Mouse (Mus musculus): Measurements from ENCODE around the gene Gal3st3. TPM values are rescaled to one million over a fixed set of nuclear protein-coding genes. Genes with fewer than 3 reads are reported as not detected.
"Not testable (repeated sequence)": the region's sequence is repeated elsewhere in the genome, so short reads cannot be mapped to it uniquely, and the experiment has no call there.

Gene Gal3st3
- polyA plus RNA-seq, 1 experiment from 2014 or later, result not detected

- Histone ChIP-seq H3K27ac (no peak overlapping the region), H3K79me2 (ENCODE audit: inconsistent target) (no peaks in the 10 kb centered on the region), H3K4me3 (ENCODE audit: inconsistent target) (no peak overlapping the region), H3K36me3 (ENCODE audit: inconsistent target) (no peaks in the 10 kb centered on the region)
- 93% methylated on average over 7 of the region's 7 CpGs for WGBS (ENCODE audit: missing documents)
These were observed 43.2 kb downstream of the Gal3st3 start for GRCm38 (mm10) chr19:5341360-5341759.

- H3K79me2 ChIP-seq (ENCODE audit: inconsistent target), result no peaks in the 10 kb centered on the region
- H3K4me3 ChIP-seq (ENCODE audit: inconsistent target), result no peak overlapping the region
- no peaks in the 10 kb centered on the region for H3K36me3 ChIP-seq (ENCODE audit: inconsistent target)
- WGBS (ENCODE audit: missing documents), result 95% methylated on average over 5 of the region's 6 CpGs
- no peak overlapping the region for H3K27ac ChIP-seq
These were observed 47.4 kb downstream of the Gal3st3 start for GRCm38 (mm10) chr19:5345297-5346131.

DNA sequence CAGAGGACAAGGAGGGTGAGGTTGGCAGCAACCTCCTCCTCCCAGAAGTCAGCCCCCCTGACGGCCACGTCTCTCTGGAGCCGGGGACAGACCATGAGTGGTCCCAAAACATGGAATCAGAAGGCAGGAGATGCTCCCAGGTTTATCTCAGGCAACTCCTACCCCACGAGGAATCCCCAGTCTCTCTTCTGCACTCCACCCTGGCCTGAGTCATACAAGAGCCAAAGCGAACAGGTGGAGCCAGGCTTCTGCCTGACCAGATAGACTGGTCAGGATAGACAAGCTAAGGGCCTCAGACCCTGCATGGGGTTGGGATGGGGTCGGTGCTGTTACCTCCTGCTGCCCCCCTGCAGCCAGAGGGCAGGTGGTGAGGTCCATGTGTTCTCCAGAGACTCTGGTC lies 49.9 kb downstream of the Gal3st3 start:
- WGBS (ENCODE audit: missing documents), result 95% methylated on average over 5 of the region's 6 CpGs
- H3K4me3 ChIP-seq (ENCODE audit: inconsistent target), result no peak overlapping the region
- no peaks in the 10 kb centered on the region for H3K36me3 ChIP-seq (ENCODE audit: inconsistent target)
- no peaks in the 10 kb centered on the region for H3K79me2 ChIP-seq (ENCODE audit: inconsistent target)
- no peak overlapping the region for H3K27ac ChIP-seq

DNA sequence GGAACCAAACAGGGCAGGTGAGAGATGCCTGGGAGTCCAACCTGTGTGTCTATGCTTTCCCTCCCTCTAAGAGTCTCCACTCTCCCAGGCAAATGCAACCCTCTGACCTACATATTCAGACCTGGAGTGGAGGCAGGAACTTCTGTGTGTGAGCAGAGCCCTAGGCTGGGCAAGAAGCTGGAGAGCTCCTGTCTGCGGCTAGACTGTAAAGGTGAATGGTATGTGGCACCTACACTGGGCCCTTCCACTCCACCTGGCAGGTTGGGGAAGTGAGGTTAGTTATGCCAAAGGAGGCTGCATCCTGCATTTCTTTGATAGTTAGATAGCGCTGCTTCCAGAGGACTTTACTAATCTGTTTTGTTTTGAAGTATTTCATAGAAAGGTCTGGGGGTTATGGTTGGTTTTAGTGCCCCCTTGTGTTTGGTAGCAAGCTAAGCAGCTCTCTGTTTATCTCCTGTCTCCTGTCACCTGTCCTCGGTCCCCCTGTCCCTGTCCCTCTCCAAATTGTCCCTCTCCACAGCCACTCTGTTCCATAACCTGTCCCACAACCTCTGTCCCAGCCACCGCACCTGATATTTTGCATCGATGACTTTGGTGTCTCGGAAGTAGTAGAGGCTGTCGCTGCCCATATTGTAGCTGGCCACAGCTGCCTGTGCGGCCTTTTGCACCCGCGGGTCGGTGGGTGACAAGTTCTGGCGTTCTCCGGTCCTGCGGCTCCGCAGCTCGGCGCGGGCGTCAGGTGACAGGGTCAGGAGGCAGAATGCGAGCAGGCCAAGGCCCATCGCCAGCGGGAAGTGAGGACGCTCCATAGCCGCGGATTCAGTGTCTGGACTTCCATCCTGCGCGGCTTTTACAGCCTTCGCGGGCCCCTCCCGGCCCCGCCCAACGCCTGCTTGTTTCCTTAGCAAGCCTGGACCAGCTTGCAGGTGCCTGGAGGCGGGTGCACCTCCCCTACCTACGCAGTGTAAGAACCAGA lies 50.7 kb downstream of the Gal3st3 start:
- Histone ChIP-seq H3K27ac (no peak overlapping the region), H3K4me3 (ENCODE audit: inconsistent target) (no peak overlapping the region), H3K79me2 (ENCODE audit: inconsistent target) (no peaks in the 10 kb centered on the region), H3K36me3 (ENCODE audit: inconsistent target) (no peaks in the 10 kb centered on the region)
- WGBS (ENCODE audit: missing documents), result 7% methylated on average over 34 of the region's 34 CpGs

GRCm38 (mm10) chr19:5349502-5349873 lies 51.4 kb downstream of the Gal3st3 start, which contains the start of gene Cst6:
TSS of gene Cst6 (minus strand) at chr19:5349574.
- not testable (repeated sequence) for H3K79me2 ChIP-seq (ENCODE audit: inconsistent target); H3K36me3 ChIP-seq (ENCODE audit: inconsistent target); H3K4me3 ChIP-seq (ENCODE audit: inconsistent target); H3K27ac ChIP-seq
- WGBS (ENCODE audit: missing documents), result 90% methylated on average over 6 of the region's 6 CpGs

DNA sequence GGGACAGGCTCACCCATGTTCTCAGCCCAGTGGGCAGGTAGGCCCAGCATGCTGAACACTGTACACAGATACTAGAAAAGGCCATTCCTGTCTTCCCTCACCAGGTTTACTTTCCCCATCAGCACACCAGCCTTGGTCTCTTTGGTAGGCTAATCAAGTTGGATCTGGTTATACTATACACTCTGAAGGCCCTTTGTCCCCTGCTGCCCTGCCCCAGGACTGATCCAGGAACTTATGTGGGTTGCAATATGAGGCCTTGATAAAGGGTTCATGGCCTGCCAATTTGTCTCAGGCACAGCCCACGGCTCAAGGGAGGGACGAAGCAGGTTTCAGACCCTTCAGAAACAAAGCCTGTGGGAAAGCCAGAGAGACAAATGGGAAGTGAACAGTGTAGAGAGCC lies 55.5 kb downstream of the Gal3st3 start:
- H3K79me2 ChIP-seq (ENCODE audit: inconsistent target), result no peaks in the 10 kb centered on the region
- H3K4me3 ChIP-seq (ENCODE audit: inconsistent target), result no peak overlapping the region
- WGBS (ENCODE audit: missing documents), result 85% methylated on average over 2 of the region's 2 CpGs
- no peaks in the 10 kb centered on the region for H3K36me3 ChIP-seq (ENCODE audit: inconsistent target)
- H3K27ac ChIP-seq, result no peak overlapping the region

- Histone ChIP-seq H3K27ac (no peak overlapping the region), H3K36me3 (ENCODE audit: inconsistent target) (no peaks in the 10 kb centered on the region), H3K4me3 (ENCODE audit: inconsistent target) (no peak overlapping the region), H3K79me2 (ENCODE audit: inconsistent target) (no peaks in the 10 kb centered on the region)
- no CpG with 5 or more reads among the region's 1 CpGs for WGBS (ENCODE audit: missing documents)
These were observed 57.9 kb downstream of the Gal3st3 start for GRCm38 (mm10) chr19:5356080-5356479.

Other genes starting within 250 kb of the Gal3st3 start
- gene Rin1, start 247.8 kb upstream of the Gal3st3 start, polyA plus RNA-seq (2018), result 0.08 to 0.37 TPM (median 0.11 TPM) in 3 replicates
- not detected in 3 replicates for gene Cd248, start 230.3 kb upstream of the Gal3st3 start, polyA plus RNA-seq (2018)
- 0.04 to 0.26 TPM (median 0.06 TPM) in 3 replicates for gene Tmem151a, start 212.8 kb upstream of the Gal3st3 start, polyA plus RNA-seq (2018)
- 32.3 to 57.6 TPM (median 51.7 TPM) in 3 replicates for gene Yif1a, start 209.8 kb upstream of the Gal3st3 start, polyA plus RNA-seq (2018)
- 0.28 TPM in 1 of 3 replicates, not detected in the others for gene Cnih2, start 199.8 kb upstream of the Gal3st3 start, polyA plus RNA-seq (2018)
- 120 to 188 TPM (median 152 TPM) in 3 replicates for gene Rab1b, start 191.3 kb upstream of the Gal3st3 start, polyA plus RNA-seq (2018)
- 9.0 to 14.1 TPM (median 10.4 TPM) in 3 replicates for gene Klc2, start 179.8 kb upstream of the Gal3st3 start, polyA plus RNA-seq (2018)
- gene Pacs1, start 25.2 kb upstream of the Gal3st3 start, polyA plus RNA-seq (2018), result 14.8 to 16.9 TPM (median 16.9 TPM) in 3 replicates
- gene Sf3b2, start 2.9 kb upstream of the Gal3st3 start, polyA plus RNA-seq (2018), result 131 to 171 TPM (median 133 TPM) in 3 replicates
- gene Catsper1, start 37.4 kb downstream of the Gal3st3 start, polyA plus RNA-seq (2018), result not detected in 3 replicates
- gene Cst6, start 51.2 kb downstream of the Gal3st3 start, polyA plus RNA-seq (2018), result 0.05 to 0.27 TPM in 2 of 3 replicates, not detected in the other
- 12.7 to 36.5 TPM (median 17.7 TPM) in 3 replicates for gene Eif1ad, start 68.4 kb downstream of the Gal3st3 start, polyA plus RNA-seq (2018)
- 43.3 to 113 TPM (median 54.5 TPM) in 3 replicates for gene Banf1, start 68.8 kb downstream of the Gal3st3 start, polyA plus RNA-seq (2018)
- gene Sart1, start 90.4 kb downstream of the Gal3st3 start, polyA plus RNA-seq (2018), result 31.4 to 48.9 TPM (median 32.4 TPM) in 3 replicates
- gene Tsga10ip, start 104.2 kb downstream of the Gal3st3 start, polyA plus RNA-seq (2018), result not detected in 3 replicates
- gene Drap1, start 126.6 kb downstream of the Gal3st3 start, polyA plus RNA-seq (2018), result 147 to 170 TPM (median 156 TPM) in 3 replicates
- gene AI837181, start 126.8 kb downstream of the Gal3st3 start, polyA plus RNA-seq (2018), result 28.7 to 55.4 TPM (median 29.9 TPM) in 3 replicates
- 0.43 TPM in 1 of 3 replicates, not detected in the others for gene Fosl1, start 149.2 kb downstream of the Gal3st3 start, polyA plus RNA-seq (2018)
- gene Ccdc85b, start 159.6 kb downstream of the Gal3st3 start, polyA plus RNA-seq (2018), result 0.80 to 3.3 TPM (median 2.9 TPM) in 3 replicates
- gene Fibp, start 162.3 kb downstream of the Gal3st3 start, polyA plus RNA-seq (2018), result 40.2 to 58.1 TPM (median 52.2 TPM) in 3 replicates
- 0.24 to 0.53 TPM in 2 of 3 replicates, not detected in the other for gene Ctsw, start 170.2 kb downstream of the Gal3st3 start, polyA plus RNA-seq (2018)
- 4.6 to 7.5 TPM (median 6.8 TPM) in 3 replicates for gene Efemp2, start 175.6 kb downstream of the Gal3st3 start, polyA plus RNA-seq (2018)
- gene Mus81, start 190.1 kb downstream of the Gal3st3 start, polyA plus RNA-seq (2018), result 6.4 to 14.5 TPM (median 10.8 TPM) in 3 replicates
- gene Cfl1, start 192.1 kb downstream of the Gal3st3 start, polyA plus RNA-seq (2018), result 1,230 to 2,008 TPM (median 1,377 TPM) in 3 replicates
- 0.34 to 1.6 TPM (median 0.91 TPM) in 3 replicates for gene 1700020D05Rik, start 205.5 kb downstream of the Gal3st3 start, polyA plus RNA-seq (2018)
- gene Snx32, start 212.2 kb downstream of the Gal3st3 start, polyA plus RNA-seq (2018), result 5.5 to 23.0 TPM (median 11.7 TPM) in 3 replicates